ENCODE assay signal across 17 mouse cellular contexts in genomic region chr4:105406786-105407464, GRCm38 (mm10).
A peak's percentile ranks its signal among the peaks of the same experiment; 100 is the strongest.
DNase-seq lines count a peak whose midpoint lies in the region; ATAC-seq and TF ChIP-seq lines count a peak whose summit lies in the region.
"Had no signal": no experiment of that assay in that cellular context is flagged by ENCODE, and none has a peak within 500 bp of the region (broad histone marks: within the 10 kb centered on the region; RNA-seq: fewer than 3 reads in every experiment).

No protein-coding gene starts in this region.

- no peak for TF ChIP-seq CTCF in kidney, postnatal 0 days (IDR thresholded peaks at IDR 0.05; ENCODE audit: low read depth)

- H3K27me3 ChIP-seq in kidney, postnatal 0 days (ENCODE audit: insufficient read depth, low read length): no peaks in the 10 kb centered on the region
- no peaks in the 10 kb centered on the region for H3K27me3 ChIP-seq in embryonic facial prominence, embryonic 14.5 days (replicated peaks; ENCODE audit: control insufficient read depth, insufficient read depth, low read length)
- H3K27me3 ChIP-seq in stomach, embryonic 16.5 days (ENCODE audit: control insufficient read depth, insufficient read depth, low read length): no peaks in the 10 kb centered on the region
- H3K27me3 ChIP-seq: midbrain, embryonic 15.5 days had no signal

- no peaks in the 10 kb centered on the region for H3K36me3 ChIP-seq in kidney, postnatal 0 days (ENCODE audit: insufficient read depth, low read length)
- no peaks in the 10 kb centered on the region for H3K36me3 ChIP-seq in embryonic facial prominence, embryonic 14.5 days (ENCODE audit: control insufficient read depth, insufficient read depth, low read length)
- H3K36me3 ChIP-seq in stomach, embryonic 16.5 days (ENCODE audit: control insufficient read depth, insufficient read depth, low read length): no peaks in the 10 kb centered on the region
- H3K36me3 ChIP-seq: midbrain, embryonic 15.5 days had no signal

- ATAC-seq in kidney, postnatal 0 days (replicated peaks; ENCODE audit: low FRiP score, low read depth): no peak
- ATAC-seq in embryonic facial prominence, embryonic 14.5 days (ENCODE audit: low read depth): no peak
- peak; percentile 44; the same call in 1 of the 2 replicates for ATAC-seq in stomach, embryonic 16.5 days (ENCODE audit: insufficient read depth, low FRiP score)
- no peak for ATAC-seq in megakaryocyte-erythroid progenitor cell, adult 5-6 weeks (replicated peaks; ENCODE audit: low FRiP score, low TSS enrichment, poor library complexity, severe bottlenecking)
- ATAC-seq: CD4-positive, CD25-positive, alpha-beta regulatory T cell, adult 4 months; forebrain, embryonic 14.5 days; hindbrain, embryonic 16.5 days; midbrain, embryonic 15.5 days had no signal

- no peak overlapping the region for H3K27ac ChIP-seq in kidney, postnatal 0 days
- no peak overlapping the region for H3K27ac ChIP-seq in embryonic facial prominence, embryonic 14.5 days (replicated peaks; ENCODE audit: low read depth, low read length)
- peak overlapping the region; percentile 23; the same call in 1 of the 2 replicates for H3K27ac ChIP-seq in stomach, embryonic 16.5 days (ENCODE audit: low read length)
- H3K27ac ChIP-seq: heart, adult 2 months; midbrain, embryonic 15.5 days had no signal

- no peaks in the 10 kb centered on the region; the same call in 1 of the 2 replicates for H3K9me3 ChIP-seq in kidney, postnatal 0 days (replicated peaks; ENCODE audit: low read length)
- no peaks in the 10 kb centered on the region for H3K9me3 ChIP-seq in embryonic facial prominence, embryonic 14.5 days (ENCODE audit: control insufficient read depth, low read length)
- H3K9me3 ChIP-seq in stomach, embryonic 16.5 days (replicated peaks; ENCODE audit: control insufficient read depth, low read length): no peaks in the 10 kb centered on the region
- H3K9me3 ChIP-seq: midbrain, embryonic 15.5 days had no signal

- H3K4me1 ChIP-seq in kidney, postnatal 0 days (replicated peaks; ENCODE audit: insufficient read depth, low read length): 0 out of 2 replicates have a peak, but pooled peaks cover 9% of the 10 kb centered on the region
- H3K4me1 ChIP-seq in embryonic facial prominence, embryonic 14.5 days (ENCODE audit: control insufficient read depth, insufficient read depth, low read length): peaks cover 14% of the 10 kb centered on the region; the same call in 1 of the 2 replicates
- H3K4me1 ChIP-seq in stomach, embryonic 16.5 days (ENCODE audit: control insufficient read depth, insufficient read depth, low read length): peaks cover 4% of the 10 kb centered on the region; the same call in 1 of the 2 replicates
- H3K4me1 ChIP-seq: midbrain, embryonic 15.5 days had no signal

- H3K9ac ChIP-seq in kidney, postnatal 0 days (ENCODE audit: low read depth, low read length): no peak overlapping the region
- no peak overlapping the region for H3K9ac ChIP-seq in embryonic facial prominence, embryonic 14.5 days (ENCODE audit: low read depth, low read length)
- no peak overlapping the region for H3K9ac ChIP-seq in stomach, embryonic 16.5 days (ENCODE audit: low read length)
- H3K9ac ChIP-seq: midbrain, embryonic 15.5 days had no signal

- no peak overlapping the region for H3K4me3 ChIP-seq in kidney, postnatal 0 days (replicated peaks; ENCODE audit: low read depth, low read length)
- H3K4me3 ChIP-seq in embryonic facial prominence, embryonic 14.5 days (ENCODE audit: low read depth, low read length): no peak overlapping the region
- H3K4me3 ChIP-seq in stomach, embryonic 16.5 days (replicated peaks; ENCODE audit: low read length): no peak overlapping the region
- H3K4me3 ChIP-seq: heart, adult 2 months; midbrain, embryonic 15.5 days had no signal

- peak; percentile 57 for DNase-seq in kidney, postnatal 0 days (ENCODE audit: low spot score)
- DNase-seq in kidney, adult 11 months: no peak
- DNase-seq in embryo, embryonic 11.5 days (ENCODE audit: low read depth, low spot score): peak; percentile 31
- no peak for DNase-seq in embryonic facial prominence, embryonic 14.5 days (ENCODE audit: low spot score)
- DNase-seq in urinary bladder, postnatal 25 days (ENCODE audit: low spot score): no peak
- DNase-seq: adrenal gland, adult 8-10 months; cerebellum, adult 8-10 months; heart, adult 2 months; liver; lung, adult 18-20 months; right cerebral cortex, postnatal 25 days had no signal

- no peak overlapping the region for H3K4me2 ChIP-seq in kidney, postnatal 0 days (ENCODE audit: low read length)
- 0 out of 2 replicates have a peak overlapping the region, but pooled peaks have one; percentile 4 for H3K4me2 ChIP-seq in embryonic facial prominence, embryonic 14.5 days (ENCODE audit: low read depth, low read length)
- H3K4me2 ChIP-seq in stomach, embryonic 16.5 days (ENCODE audit: low read depth, low read length): peak overlapping the region; percentile 10; the same call in 1 of the 2 replicates
- H3K4me2 ChIP-seq: midbrain, embryonic 15.5 days had no signal

- WGBS in kidney, postnatal 0 days: 20% methylated on average over 14 of the region's 14 CpGs
- 34% methylated on average over 14 of the region's 14 CpGs for WGBS in embryonic facial prominence, embryonic 14.5 days
- 50% methylated on average over 14 of the region's 14 CpGs for WGBS in stomach, embryonic 16.5 days

Comparison
In these comparisons a context has a peak if more than half of its experiments do, and no peak if none do; other contexts are left out.
1. DNase-seq: peak in kidney, postnatal 0 days (single experiment) and embryo, embryonic 11.5 days (single experiment); none in kidney, adult 11 months (single experiment), embryonic facial prominence, embryonic 14.5 days (single experiment) and urinary bladder, postnatal 25 days (single experiment).